Comparison of ENCODE assay signal across 9 mouse cellular contexts in genomic region chr7:112473649-112474435, GRCm38 (mm10). TPM values are rescaled to one million over a fixed set of nuclear protein-coding genes. Genes with fewer than 3 reads are reported as not detected.
DNase-seq lines count a peak whose midpoint lies in the region; ATAC-seq and TF ChIP-seq lines count a peak whose summit lies in the region.
"Had no signal": no experiment of that assay in that cellular context is flagged by ENCODE, and none has a peak within 500 bp of the region (broad histone marks: within the 10 kb centered on the region; RNA-seq: fewer than 3 reads in every experiment).

No protein-coding gene starts in this region.

- no peak for TF ChIP-seq POLR2A in cerebellum, adult 2 months (IDR thresholded peaks at IDR 0.05; ENCODE audit: borderline replicate concordance, insufficient read depth, low read length)

- peaks cover 15% of the 10 kb centered on the region for H3K4me1 ChIP-seq in forebrain, embryonic 16.5 days (replicated peaks; ENCODE audit: control insufficient read depth, insufficient read depth, low read length)
- H3K4me1 ChIP-seq in cerebellum, adult 2 months (ENCODE audit: control insufficient read depth, insufficient read depth, low read length): 0 out of 2 replicates have a peak, but pooled peaks cover 2% of the 10 kb centered on the region

- WGBS in forebrain, embryonic 16.5 days: 21% methylated on average over 14 of the region's 14 CpGs
- 54% methylated on average over 14 of the region's 14 CpGs for WGBS in cerebellum, adult 2 months

- no peak overlapping the region for H3K4me2 ChIP-seq in forebrain, embryonic 16.5 days (ENCODE audit: low read length)

- no peak overlapping the region for H3K9ac ChIP-seq in forebrain, embryonic 16.5 days (replicated peaks; ENCODE audit: low read depth, low read length)

- no peak overlapping the region for H3K27ac ChIP-seq in forebrain, embryonic 16.5 days (ENCODE audit: low read length)
- no peak overlapping the region for H3K27ac ChIP-seq in cerebellum, adult 2 months (ENCODE audit: insufficient read depth, low read length)

- intact Hi-C loops in gastrocnemius, postnatal 14 days (cut with DNase I; ENCODE audit: low total_unique reads): loop anchor here (5.0 kb wide), 1 partner anchor 393 kb away; no protein-coding TSS in a partner anchor

- no peaks in the 10 kb centered on the region for H3K27me3 ChIP-seq in forebrain, embryonic 16.5 days (replicated peaks; ENCODE audit: control insufficient read depth, insufficient read depth, low read length)
- no peaks in the 10 kb centered on the region for H3K27me3 ChIP-seq in cerebellum, adult 2 months (ENCODE audit: control insufficient read depth, insufficient read depth, low read length)

- no peaks in the 10 kb centered on the region for H3K9me3 ChIP-seq in forebrain, embryonic 16.5 days (ENCODE audit: control insufficient read depth, low read length)

- 0 out of 2 replicates have a peak, but pooled peaks have one; percentile 15 for ATAC-seq in forebrain, embryonic 16.5 days
- ATAC-seq: CD4-positive, CD25-positive, alpha-beta regulatory T cell, adult 4 months had no signal

- no peak for TF ChIP-seq CTCF in cerebellum, adult 2 months (IDR thresholded peaks at IDR 0.05; ENCODE audit: borderline replicate concordance, insufficient read depth, low read depth, low read length)

- no peak overlapping the region for H3K4me3 ChIP-seq in forebrain, embryonic 16.5 days (replicated peaks; ENCODE audit: low read length)
- H3K4me3 ChIP-seq in cerebellum, adult 2 months (replicated peaks; ENCODE audit: insufficient read depth, low read depth, low read length): no peak overlapping the region

- DNase-seq in gastrocnemius, postnatal 14 days: peak; percentile 20
- DNase-seq in gastrocnemius, adult 8-10 months (ENCODE audit: low spot score in 2 of 2): no peak
- peak; percentile 65 for DNase-seq in NIH3T3 (ENCODE audit: low read depth)
- peak; percentile 62 to 69 for DNase-seq in kidney, postnatal 36 days
- DNase-seq in cerebellum, adult 2 months: no peak
- DNase-seq in left cerebral cortex, adult 11 months (ENCODE audit: low spot score): no peak
- no peak for DNase-seq in cerebellum, postnatal 14 days

- no peaks in the 10 kb centered on the region for H3K36me3 ChIP-seq in forebrain, embryonic 16.5 days (ENCODE audit: control insufficient read depth, insufficient read depth)

RNA-seq across cellular contexts. Expression of gene Parva, which starts 46.5 kb away (rescaled TPM):
- 10 to 100 TPM; 36.1 to 41.5 TPM for total RNA-seq in gastrocnemius, postnatal 14 days (2021)
- total RNA-seq in gastrocnemius, adult 8-10 months (2022): 10 to 100 TPM in 3 of 4 experiments, 1 to 10 TPM in 1; 9.1 to 14.1 (median 11.4) TPM
- polyA plus RNA-seq in forebrain, embryonic 16.5 days (2015; fragmentation: Nextera tagmentation; extraction: Ambion mirVana): 21.1 and 27.1 TPM in 2 replicates
- polyA plus RNA-seq in cerebellum, adult 2 months (2012; rRNA removed): 64.4 and 67.5 TPM in 2 replicates
- polyA plus RNA-seq: CD4-positive, CD25-positive, alpha-beta regulatory T cell, adult 4 months had no signal

Comparison
In these comparisons a context has a peak if more than half of its experiments do, and no peak if none do; other contexts are left out.
1. DNase-seq: peak in gastrocnemius, postnatal 14 days (single experiment), NIH3T3 (single experiment) and kidney, postnatal 36 days (2 of 2); none in gastrocnemius, adult 8-10 months (0 of 2), cerebellum, adult 2 months (0 of 2), left cerebral cortex, adult 11 months (single experiment) and cerebellum, postnatal 14 days (0 of 2).